Mouse (Mus musculus) skeletal muscle tissue, adult 2 months (tissue): Measurements from ENCODE around the gene Asz1.

Source experiments
- DNase-seq: peaks from one replicate; pipeline ENCODE4 v3.0.0-alpha.2; 2012; ENCODE audit warnings: low read depth, low spot score

Gene Asz1

GRCm38 (mm10) chr6:18108934-18109333, at the start of gene Asz1:
Gene Asz1 (minus strand): TSS chr6:18109061.
- no peak for DNase-seq

- peak; percentile 5 for DNase-seq
These were observed 44.2 kb upstream of the Asz1 start for GRCm38 (mm10) chr6:18153031-18153430.

- DNase-seq = no peak
These were observed 26.4 kb upstream of the Asz1 start for GRCm38 (mm10) chr6:18135246-18135645.

GRCm38 (mm10) chr6:18128059-18128458, 19.2 kb upstream of the Asz1 start:
- DNase-seq = no peak

GRCm38 (mm10) chr6:18127206-18127983, 18.5 kb upstream of the Asz1 start:
- no peak for DNase-seq

- no peak for DNase-seq
These were observed 12.0 kb downstream of the Asz1 start for GRCm38 (mm10) chr6:18096861-18097260.

- DNase-seq = no peak
These were observed 19.8 kb downstream of the Asz1 start for GRCm38 (mm10) chr6:18089098-18089497.

- no peak for DNase-seq
These were observed 21.6 kb downstream of the Asz1 start for GRCm38 (mm10) chr6:18087160-18087804.

GRCm38 (mm10) chr6:18078615-18079014, 30.2 kb downstream of the Asz1 start:
- no peak for DNase-seq

- no peak for DNase-seq
These were observed 31.9 kb downstream of the Asz1 start for GRCm38 (mm10) chr6:18076986-18077385.

GRCm38 (mm10) chr6:18076577-18076976, 32.3 kb downstream of the Asz1 start:
- DNase-seq = no peak

GRCm38 (mm10) chr6:18057899-18058298, 51.0 kb downstream of the Asz1 start:
- no peak for DNase-seq

GRCm38 (mm10) chr6:18051702-18052101, 57.2 kb downstream of the Asz1 start:
- DNase-seq = no peak

GRCm38 (mm10) chr6:18044299-18044698, 64.6 kb downstream of the Asz1 start:
- no peak for DNase-seq

- DNase-seq = no peak
These were observed 65.7 kb downstream of the Asz1 start for GRCm38 (mm10) chr6:18043172-18043571.

GRCm38 (mm10) chr6:18032271-18032670, 76.6 kb downstream of the Asz1 start:
- DNase-seq = peak; percentile 27

GRCm38 (mm10) chr6:18031509-18032010, 77.3 kb downstream of the Asz1 start:
- peak; percentile 45 for DNase-seq

GRCm38 (mm10) chr6:18030868-18031508, 77.9 kb downstream of the Asz1 start:
- no peak for DNase-seq

GRCm38 (mm10) chr6:18029746-18030656, 78.9 kb downstream of the Asz1 start, which contains the start of gene Wnt2:
Gene Wnt2 (minus strand): TSS chr6:18030585.
- DNase-seq = no peak

GRCm38 (mm10) chr6:18024133-18024794, 84.6 kb downstream of the Asz1 start:
- no peak for DNase-seq

GRCm38 (mm10) chr6:18013346-18013745, 95.5 kb downstream of the Asz1 start:
- no peak for DNase-seq
